Mouse (Mus musculus): Measurements from ENCODE around the gene Tfap2a.

Tfap2a gene

GRCm38 (mm10) chr13:40738196-40738880 is at the start of gene Tfap2a:
Tfap2a (minus strand) TSS chr13:40738376.
- DNase-seq (ENCODE audit: low spot score): no peak

DNA sequence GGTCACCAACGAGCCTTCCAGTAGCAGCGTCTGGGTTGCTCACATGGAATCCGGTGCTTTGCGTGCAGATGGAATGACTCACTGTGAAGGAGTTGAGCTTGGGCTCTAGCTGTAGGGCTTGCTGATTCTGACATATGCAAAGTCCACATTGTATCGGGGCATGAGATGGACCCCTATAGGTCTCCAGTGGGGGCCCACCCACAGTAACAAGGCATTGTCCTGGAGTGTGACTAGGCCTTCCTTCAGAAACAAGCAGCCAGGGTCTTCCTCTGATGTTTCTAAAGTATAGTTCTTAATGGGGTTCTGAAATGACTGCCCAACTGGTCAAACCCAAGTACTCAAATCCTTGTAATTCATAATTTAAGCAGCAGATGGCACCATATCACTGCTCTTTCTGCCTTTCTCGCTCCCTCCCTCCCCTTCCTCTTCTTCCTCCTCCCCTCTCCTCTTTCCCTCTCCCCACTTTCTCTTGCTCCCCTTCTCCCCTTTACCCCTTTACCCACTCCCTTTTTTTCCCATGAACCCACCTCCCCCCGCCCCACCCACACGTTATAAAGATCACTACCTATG is 46.1 kb upstream of the Tfap2a start:
- DNase-seq (ENCODE audit: low spot score): no peak

GRCm38 (mm10) chr13:40757995-40758394 is 19.8 kb upstream of the Tfap2a start:
- no peak for DNase-seq (ENCODE audit: low spot score)

GRCm38 (mm10) chr13:40756356-40756755 is 18.2 kb upstream of the Tfap2a start:
- no peak for DNase-seq (ENCODE audit: low spot score)

GRCm38 (mm10) chr13:40754091-40754490 is 15.9 kb upstream of the Tfap2a start:
- no peak for DNase-seq (ENCODE audit: low spot score)

GRCm38 (mm10) chr13:40751889-40752288 is 13.7 kb upstream of the Tfap2a start:
- DNase-seq (ENCODE audit: low spot score): no peak

GRCm38 (mm10) chr13:40749603-40749905 is 11.4 kb upstream of the Tfap2a start:
- DNase-seq (ENCODE audit: low spot score): no peak

DNA sequence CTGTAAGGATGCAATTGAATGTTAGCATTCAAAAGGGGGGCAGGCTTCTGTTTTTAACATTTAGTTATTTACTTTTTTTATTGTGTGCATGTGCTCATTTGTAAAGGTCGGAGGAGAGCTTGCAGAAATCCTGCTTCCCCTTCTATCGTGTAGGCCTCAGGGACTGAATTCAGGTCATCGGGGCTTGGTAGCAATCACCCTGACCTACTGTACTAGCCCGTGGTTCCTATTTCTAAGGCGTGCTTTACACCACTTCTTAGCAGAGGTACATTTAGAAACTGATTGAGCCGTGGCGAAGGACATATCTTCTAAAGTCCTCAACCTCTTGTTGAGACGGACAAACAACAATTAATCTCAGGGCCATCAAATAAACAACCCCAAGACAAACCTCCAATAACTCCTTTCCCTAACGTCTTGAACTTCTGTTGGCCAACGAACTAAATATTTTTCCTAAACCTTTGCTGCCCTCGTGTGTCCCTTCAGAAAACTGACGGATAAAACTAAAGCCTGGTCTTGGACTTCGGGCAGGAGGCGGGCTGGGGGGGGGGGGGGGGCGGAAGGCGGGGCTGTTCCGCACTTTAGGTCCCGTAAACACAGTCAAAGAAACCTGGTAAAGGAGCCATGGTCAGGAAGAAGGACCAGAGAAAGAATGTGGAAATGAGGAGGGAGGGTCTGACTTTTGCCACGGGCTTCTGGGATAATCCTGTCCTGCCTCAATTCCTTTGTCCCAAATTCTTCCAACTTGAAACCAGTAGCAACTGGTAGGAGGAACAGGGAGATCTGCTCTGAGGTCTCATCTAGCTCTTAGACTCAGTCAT is 10.8 kb upstream of the Tfap2a start:
- no peak for DNase-seq (ENCODE audit: low spot score)

GRCm38 (mm10) chr13:40744111-40744805 is 6.1 kb upstream of the Tfap2a start:
- no peak for DNase-seq (ENCODE audit: low spot score)

GRCm38 (mm10) chr13:40743221-40743620 is 5.0 kb upstream of the Tfap2a start:
- no peak for DNase-seq (ENCODE audit: low spot score)

DNA sequence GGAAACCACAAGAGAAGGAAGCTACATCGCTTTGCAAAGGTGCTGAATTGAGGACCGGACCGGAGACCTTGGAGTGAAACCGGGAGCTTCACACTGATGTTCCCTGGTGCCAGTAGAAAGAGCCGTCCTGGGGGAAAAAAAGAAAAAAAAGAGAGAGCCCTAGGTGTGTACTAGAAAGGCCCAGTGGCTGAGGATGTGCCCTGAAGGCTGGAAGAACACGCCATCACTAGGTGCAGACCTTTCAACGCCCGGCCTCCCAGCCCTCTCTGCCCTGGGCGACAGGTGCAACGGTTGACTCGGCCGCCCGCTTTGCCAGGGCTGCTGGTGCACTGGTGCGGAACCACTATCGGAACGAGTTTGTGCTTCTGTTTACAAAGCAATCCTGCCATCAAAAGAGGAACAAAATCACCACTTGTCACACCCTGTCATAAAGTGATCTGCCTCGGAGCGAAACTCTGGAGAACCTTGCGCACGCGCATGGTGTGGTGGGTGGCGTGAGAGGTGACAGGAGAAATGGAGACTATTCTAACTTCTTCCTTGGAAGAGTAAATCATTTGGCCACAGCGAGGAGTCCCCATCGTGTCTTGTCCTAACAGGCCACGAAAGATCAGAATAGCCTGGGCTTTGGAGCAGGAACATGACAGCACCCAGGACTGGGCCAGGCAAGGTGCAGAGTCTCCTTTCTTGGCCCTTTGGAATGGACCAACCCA is 3.8 kb upstream of the Tfap2a start:
- no peak for DNase-seq (ENCODE audit: low spot score)

GRCm38 (mm10) chr13:40741436-40741835 is 3.3 kb upstream of the Tfap2a start:
- DNase-seq (ENCODE audit: low spot score): no peak

DNA sequence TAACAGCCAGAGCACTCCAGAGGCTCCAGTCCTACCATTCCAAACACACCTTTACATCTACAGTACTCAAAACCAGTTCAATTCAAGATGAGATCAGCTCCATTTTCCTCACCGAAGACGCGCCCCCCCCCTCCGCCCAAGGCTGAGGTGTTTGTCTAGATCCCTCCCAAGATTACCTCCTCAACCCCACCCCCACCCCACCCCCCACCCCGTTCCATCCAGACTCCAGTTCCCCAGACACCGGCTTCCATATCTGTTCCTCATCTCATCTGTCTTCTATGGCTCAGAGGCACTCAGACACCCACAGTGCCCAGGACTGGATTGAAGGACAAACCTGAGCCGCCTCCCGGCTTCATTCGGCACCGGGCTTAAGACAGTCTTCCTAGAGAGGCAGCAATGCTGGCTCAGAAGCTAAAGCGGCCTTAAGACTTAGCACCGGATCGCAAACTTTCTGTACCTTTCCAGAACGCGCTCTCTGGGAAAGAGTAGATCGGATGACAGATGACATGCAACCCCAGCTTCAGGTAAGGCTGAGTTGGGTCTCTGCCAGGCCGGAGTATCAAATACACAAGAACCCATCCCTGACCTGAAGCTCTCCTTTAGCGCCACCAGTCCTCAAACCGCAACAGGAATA is 2.7 kb upstream of the Tfap2a start:
- DNase-seq (ENCODE audit: low spot score): no peak

- DNase-seq (ENCODE audit: low spot score): no peak
These were observed 1.7 kb upstream of the Tfap2a start for GRCm38 (mm10) chr13:40739901-40740300.

GRCm38 (mm10) chr13:40739121-40739650 is 1.0 kb upstream of the Tfap2a start:
- DNase-seq (ENCODE audit: low spot score): no peak

- no peak for DNase-seq (ENCODE audit: low spot score)
These were observed 415 bp downstream of the Tfap2a start for GRCm38 (mm10) chr13:40737761-40738160.

DNA sequence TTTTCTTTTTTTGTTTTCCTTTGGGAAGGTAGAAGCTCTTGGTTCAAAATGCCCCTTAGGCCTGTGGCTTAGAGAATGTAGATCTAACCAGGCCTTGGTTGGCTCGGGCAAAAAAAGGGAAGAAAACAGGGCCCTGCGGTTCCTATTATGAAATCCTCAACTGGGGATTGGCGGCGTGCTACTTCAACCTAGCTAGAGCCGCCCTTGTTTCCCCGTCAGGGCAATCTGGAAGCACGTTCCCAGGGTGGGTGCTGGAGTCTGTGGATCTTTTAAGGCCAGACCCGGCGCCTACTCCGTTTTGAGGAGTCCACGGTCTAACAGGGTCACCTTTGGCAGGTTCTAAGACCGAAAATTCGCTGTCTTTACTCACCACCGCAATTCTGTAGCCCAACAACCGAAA is 1.1 kb downstream of the Tfap2a start:
- DNase-seq (ENCODE audit: low spot score): no peak

GRCm38 (mm10) chr13:40736107-40736780 is 1.9 kb downstream of the Tfap2a start:
- no peak for DNase-seq (ENCODE audit: low spot score)

DNA sequence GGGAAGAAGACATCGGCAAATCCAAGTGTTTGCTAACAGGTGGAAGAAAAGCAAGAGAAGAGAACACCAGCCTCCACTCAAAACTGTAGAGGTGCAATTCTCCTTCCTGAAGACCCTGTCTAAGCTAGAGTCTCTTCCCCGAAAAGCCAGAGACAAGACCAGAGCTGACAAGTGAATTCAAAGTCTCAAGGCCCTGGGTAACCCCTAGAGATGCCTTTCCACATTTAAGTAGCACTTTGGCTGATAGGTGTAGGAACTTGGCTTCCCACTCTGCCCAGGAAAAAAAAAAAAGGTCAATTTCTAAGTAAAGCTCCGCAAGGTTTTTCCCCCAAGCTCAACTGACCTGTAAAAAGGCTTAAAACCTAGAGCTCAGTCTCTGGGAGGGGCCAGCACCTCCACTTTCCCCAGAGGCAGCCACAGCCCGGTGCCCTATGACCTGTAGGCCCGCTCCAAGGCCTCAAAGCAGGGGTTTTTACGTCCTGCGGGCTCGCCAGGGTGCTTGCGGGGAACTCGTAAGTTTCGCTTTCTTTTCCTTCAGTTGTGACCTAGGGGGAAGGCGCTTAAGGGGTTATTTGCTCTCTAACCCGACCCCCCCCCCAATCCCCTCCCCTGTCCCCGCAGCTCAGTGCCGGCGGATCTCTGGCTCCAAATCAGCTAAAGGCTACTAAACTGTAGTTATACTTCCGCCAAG is 2.6 kb downstream of the Tfap2a start:
- no peak for DNase-seq (ENCODE audit: low spot score)

DNA sequence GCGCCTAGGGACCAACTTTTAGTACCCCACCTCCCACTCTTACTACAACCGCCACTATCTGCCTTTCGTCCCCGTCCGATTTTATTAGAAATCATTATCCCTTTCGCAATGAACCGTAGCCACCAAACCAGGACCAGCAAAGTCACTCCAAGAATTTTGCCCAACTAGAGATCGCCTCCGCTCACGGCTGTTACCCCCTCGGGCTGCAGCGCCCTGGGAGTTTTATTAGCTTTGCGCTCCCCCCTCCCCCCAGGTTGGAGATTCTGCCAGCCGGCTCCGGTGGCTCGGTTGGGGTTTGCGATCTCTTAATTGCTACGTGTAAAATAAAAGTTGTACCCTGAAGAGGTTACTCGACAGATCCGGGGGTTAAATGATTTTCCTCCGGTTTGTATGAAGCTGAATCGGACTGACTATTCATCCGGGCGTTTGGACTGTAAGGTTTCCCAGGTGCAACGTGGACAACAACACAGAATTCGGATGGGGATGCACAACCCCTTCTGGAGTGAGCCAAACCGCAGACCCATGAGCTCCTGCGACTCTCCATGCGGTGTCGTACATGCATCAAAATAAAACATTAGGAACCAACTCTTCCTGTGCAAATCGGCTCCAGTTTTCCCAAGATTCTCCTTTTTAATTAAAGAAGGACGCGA is 3.7 kb downstream of the Tfap2a start:
- no peak for DNase-seq (ENCODE audit: low spot score)

Measured in urinary bladder, postnatal 14 days (tissue).